Mouse (Mus musculus) left cerebral cortex, adult 2 months (tissue): ENCODE data around the gene Cog4. TPM values are rescaled to one million over a fixed set of nuclear protein-coding genes. Genes with fewer than 3 reads are reported as not detected.
"Not testable (repeated sequence)": the region's sequence is repeated elsewhere in the genome, so short reads cannot be mapped to it uniquely, and the experiment has no call there.

ENCODE experiments used
- DNase-seq, 2 experiments: peaks; one replicate each; pipeline ENCODE4 v3.0.0; 2021 to 2022; ENCODE audit warnings: low spot score in 2 of 2, mixed read lengths in 1 of 2; ENCODE audit errors: extremely low spot score in 1 of 2
- H3K27ac ChIP-seq: fragments of 200-600 bp; 2 replicates; pipeline ENCODE4 v1.8.1; 2022
- H3K4me3 ChIP-seq: fragments of 200-600 bp; 2 replicates; pipeline ENCODE4 v1.8.1; 2022
- CTCF ChIP-seq: fragments of 200-600 bp; IDR thresholded peaks from 2 replicates; pipeline ENCODE4 v1.8.1; 2022; ENCODE audit warnings: antibody characterized with exemption, mild to moderate bottlenecking, moderate library complexity
- intact Hi-C: fragments of 180-260 bp; cut with DNase I; formaldehyde crosslinking; loops from one replicate; pipeline ENCODE4 v1.15.1; 2025
- total RNA-seq, 2 experiments: library from RNA; stranded (reverse); gene quantifications; 2 replicates each; pipeline ENCODE4 v1.2.3; 2021

Gene Cog4
- total RNA-seq, 2 experiments from 2014 or later = 49.0 to 59.1 TPM

DNA sequence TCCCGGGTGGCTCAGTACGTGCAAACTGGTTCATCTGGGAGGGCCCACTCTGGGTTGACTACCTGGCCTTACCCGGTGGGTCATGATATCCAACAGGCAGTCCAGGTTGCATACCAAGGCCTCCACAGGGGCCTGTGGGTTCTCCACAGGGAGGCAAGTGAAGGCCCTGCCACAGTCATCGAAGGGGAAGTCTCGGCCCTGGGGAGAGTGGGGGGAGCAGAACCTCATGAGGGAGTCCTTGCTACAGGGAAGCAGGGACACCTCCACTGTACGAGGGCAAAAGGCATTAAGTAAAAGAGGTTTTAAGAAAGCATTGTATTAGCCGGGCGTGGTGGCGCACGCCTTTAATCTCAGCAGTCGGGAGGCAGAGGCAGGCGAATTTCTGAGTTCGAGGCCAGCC lies 49.4 kb downstream of the Cog4 start:
- TF ChIP-seq CTCF = no peak
- no peak overlapping the region for H3K4me3 ChIP-seq
- no peak for DNase-seq
- H3K27ac ChIP-seq = no peak overlapping the region
- intact Hi-C loops = no loop called here

DNA sequence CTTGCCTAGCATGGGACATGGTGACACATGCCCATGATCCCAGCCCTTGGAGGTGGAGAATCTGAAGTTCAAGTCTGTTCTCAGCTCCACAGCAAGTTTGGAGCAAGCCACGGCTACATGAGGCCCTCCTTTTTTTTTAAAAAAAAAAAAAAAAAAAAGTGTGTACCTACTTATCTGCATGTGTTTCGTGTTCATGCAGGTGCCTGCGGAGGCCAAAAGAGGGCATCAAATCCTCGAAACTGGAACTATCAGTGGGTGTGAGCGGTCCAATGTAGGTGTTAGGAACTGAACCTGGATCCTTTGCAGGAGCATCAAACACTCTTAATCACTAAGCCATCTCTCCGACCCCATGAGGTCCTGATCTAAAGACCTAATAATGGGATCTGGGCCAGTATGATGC lies 51.1 kb downstream of the Cog4 start:
- Histone ChIP-seq H3K27ac (no peak overlapping the region), H3K4me3 (no peak overlapping the region)
- intact Hi-C loops = no loop called here
- TF ChIP-seq CTCF = no peak
- no peak for DNase-seq

DNA sequence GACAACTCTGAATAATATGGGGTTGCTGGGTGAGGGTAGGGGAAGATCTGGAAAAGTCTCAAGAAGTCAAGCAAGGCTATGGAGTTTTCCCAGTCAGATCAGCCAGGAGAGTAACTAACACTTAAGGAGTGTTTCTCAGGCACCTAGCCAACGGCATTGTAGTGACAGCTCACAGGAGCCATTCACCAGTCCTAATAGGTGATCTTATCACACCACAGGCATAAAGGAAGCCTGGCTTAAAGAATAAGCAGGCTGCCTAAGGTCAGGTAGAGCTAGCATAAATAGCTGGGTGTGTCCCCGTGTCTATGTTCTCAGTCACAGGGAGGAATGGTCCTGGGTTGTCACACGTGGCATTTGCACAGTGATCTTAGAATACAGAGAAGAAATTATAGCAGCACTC lies 54.7 kb downstream of the Cog4 start:
- no peak for TF ChIP-seq CTCF
- intact Hi-C loops = no loop called here
- H3K27ac ChIP-seq = no peak overlapping the region
- no peak overlapping the region for H3K4me3 ChIP-seq
- no peak for DNase-seq

DNA sequence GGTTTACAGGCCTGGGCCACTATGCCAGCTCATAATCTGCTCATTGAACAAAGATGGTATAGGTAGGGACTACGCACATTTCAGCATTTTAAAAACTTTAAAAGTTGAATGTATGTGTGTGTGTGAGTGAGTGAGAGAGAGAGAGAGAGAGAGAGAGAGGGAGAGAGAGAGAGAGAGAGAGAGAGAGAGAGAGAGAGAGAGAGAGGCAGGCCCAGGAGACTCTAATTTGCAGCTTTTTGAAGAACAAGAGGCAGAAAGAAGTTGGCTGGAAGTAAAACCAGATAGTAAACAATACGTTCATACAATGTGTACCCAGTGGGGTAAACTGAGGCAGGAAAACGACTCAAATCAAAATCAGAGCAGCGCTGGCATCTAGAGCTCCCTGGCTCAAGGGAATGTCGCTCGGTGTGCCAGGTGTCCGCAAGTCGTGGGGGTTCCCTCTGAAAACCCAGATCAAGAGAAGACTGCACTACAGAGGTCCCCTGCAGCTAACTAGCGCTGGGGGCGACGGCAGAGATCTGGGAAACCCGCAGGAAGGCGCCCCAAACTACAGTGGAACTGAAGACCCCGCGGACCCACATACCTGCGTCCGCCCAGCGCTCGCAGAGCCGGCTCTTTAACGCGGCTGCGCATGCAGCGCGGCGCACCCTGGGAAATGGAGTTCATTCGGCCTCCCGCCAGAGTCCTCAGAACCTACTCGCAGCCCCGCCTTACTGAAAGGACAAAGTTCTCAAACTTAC lies 55.6 kb downstream of the Cog4 start, which contains the start of gene Fuk:
Gene Fuk, minus strand, starts transcription at position 650 of the 740 bp plus-strand sequence.
- peak; percentile 82 to 83 for DNase-seq

DNA sequence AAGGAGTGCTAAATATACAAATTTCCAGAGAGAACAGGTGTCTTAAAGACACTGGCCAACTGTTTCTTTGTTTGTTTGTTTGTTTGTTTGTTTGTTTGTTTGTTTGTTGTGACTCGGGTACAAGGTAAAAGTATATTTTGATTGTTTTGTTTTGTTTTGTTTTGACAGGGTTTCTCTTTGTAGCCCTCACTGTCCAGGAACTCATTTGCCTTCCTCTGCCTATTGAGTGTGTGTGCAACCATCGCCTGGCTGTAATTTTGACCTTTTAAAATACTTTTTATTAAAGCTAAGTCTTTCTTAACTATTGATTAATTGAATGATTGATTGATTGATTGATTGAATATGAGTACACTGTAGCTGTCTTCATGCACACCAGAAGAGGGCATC lies 56.2 kb downstream of the Cog4 start:
- DNase-seq = no peak
- TF ChIP-seq CTCF = no peak
- intact Hi-C loops = no loop called here
- no peak overlapping the region for H3K27ac ChIP-seq
- peak overlapping the region; percentile 74 for H3K4me3 ChIP-seq

More for the DNA sequence above, 55.6 kb downstream of the Cog4 start, which contains the start of gene Fuk:
- H3K4me3 ChIP-seq = peak within 1 kb of the TSS; percentile 74
- intact Hi-C loops = no loop called here
- TF ChIP-seq CTCF = no peak
- peak within 1 kb of the TSS; percentile 64 for H3K27ac ChIP-seq

DNA sequence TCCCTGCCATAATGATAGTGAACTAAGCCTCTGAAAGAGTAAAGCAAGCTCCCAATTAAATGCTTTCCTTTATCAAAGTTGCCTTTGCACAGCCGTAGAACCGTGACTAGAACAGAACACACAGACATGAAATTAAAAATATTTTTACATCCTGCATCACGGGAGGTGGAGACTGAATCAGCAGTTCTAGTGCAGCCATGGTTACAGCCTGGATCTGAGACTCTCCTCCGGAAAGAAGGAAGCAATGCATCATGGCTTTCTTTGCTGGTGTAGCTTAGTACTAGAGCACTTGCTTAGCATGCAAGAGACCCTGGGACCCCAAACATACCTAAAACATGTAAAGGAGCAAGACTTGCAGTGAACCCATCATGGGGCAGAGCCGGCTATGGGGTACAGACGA lies 59.0 kb downstream of the Cog4 start:
- H3K27ac ChIP-seq = peak overlapping the region; percentile 30; the same call in 1 of the 2 replicates
- intact Hi-C loops = no loop called here

DNA sequence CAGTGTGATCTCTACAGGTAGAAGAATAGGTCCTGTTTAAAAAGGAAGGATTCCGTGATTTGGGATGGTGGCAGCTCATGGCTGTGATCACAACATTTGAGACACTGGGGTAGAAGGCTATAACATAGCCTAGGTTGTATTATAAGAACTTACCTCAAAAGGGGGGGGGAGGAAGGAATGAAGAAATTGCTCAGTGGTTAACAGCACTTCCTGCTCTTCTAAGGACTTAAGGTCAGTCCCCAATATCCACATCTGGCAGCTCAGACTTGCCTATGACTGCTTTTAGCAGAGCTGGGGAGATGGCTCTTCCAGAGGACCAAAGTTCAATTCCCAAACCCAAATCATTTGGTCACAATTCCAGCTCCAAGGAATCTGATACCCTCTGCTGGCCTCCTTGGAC lies 60.3 kb downstream of the Cog4 start:
- Histone ChIP-seq H3K4me3 (no peak overlapping the region), H3K27ac (no peak overlapping the region)
- no peak for DNase-seq
- intact Hi-C loops = no loop called here
- TF ChIP-seq CTCF = no peak

More for the DNA sequence above, 59.0 kb downstream of the Cog4 start:
- TF ChIP-seq CTCF = no peak
- DNase-seq = no peak
- H3K4me3 ChIP-seq = no peak overlapping the region

DNA sequence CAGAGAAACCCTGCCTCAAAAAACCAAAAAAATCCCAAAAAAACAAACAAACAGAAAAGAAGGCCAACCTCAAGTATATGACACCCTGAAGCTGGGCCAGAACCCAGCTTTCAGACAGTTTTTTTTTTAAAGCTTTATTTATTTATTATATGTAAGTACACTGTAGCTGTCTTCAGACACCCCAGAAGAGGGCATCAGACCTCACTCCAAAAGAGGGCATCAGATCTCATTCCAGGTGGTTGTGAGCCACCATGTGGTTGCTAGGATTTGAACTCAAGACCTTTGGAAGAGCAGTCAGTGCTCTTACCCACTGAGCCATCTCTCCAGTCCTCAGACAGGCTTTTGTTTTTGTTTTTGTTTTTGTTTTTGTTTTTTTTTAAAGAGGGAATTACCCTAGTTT lies 63.5 kb downstream of the Cog4 start:
- TF ChIP-seq CTCF = peak; percentile 27
- not testable (repeated sequence) for DNase-seq
- intact Hi-C loops = loop anchor here (5.0 kb wide), 1 partner anchor 62 kb away; no protein-coding TSS in a partner anchor

DNA sequence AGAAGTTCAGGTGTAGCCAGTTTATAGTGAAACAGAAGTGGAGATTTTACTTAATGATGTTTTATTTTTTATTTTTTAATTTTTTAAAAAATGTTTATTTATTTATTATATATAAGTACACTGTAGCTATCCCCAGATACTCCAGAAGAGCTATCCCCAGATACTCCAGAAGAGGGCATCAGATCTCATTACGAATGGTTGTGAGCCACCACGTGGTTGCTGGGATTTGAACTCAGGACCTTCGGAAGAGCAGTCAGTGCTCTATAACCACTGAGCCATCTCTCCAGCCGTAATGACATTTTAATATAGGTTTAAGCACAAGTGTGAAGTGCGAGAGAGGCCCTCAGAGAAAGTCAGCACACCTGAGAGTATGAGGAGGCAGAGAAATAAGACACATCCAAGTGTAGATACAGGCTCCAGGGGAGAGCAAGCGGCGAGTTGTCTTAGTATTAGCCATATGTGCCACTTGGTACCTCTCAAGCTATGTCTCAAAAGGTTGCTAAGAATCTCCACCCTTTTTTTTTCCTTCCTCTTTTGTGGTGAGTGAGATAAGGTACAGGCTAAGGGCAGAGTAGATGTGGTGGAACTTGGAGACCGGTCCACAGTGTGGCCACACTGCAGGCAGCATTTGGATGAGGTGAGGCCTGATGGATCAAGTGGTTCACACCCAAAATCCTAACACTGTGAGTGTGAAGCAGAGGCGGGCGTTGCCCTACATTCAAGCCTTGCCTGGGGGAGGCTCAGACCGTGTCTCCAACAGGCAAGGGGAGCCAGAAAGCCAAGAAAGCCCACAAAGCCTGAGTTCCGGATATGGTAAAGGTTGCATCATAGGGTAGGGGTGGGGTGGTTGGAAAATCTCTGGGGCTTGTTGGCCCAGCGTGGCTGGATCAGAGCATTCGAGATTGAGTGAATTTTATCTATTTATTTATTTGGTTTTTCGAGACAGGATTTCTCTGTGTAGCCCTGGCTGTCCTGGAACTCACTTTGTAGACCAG lies 65.5 kb downstream of the Cog4 start:
- TF ChIP-seq CTCF = peak; percentile 25
- no peak for DNase-seq
- Histone ChIP-seq H3K4me3 (no peak overlapping the region), H3K27ac (no peak overlapping the region)
- intact Hi-C loops = loop anchor here (5.0 kb wide), 1 partner anchor 60 kb away; no protein-coding TSS in a partner anchor

More for the DNA sequence above, 63.5 kb downstream of the Cog4 start:
- not testable (repeated sequence) for H3K27ac ChIP-seq, H3K4me3 ChIP-seq

DNA sequence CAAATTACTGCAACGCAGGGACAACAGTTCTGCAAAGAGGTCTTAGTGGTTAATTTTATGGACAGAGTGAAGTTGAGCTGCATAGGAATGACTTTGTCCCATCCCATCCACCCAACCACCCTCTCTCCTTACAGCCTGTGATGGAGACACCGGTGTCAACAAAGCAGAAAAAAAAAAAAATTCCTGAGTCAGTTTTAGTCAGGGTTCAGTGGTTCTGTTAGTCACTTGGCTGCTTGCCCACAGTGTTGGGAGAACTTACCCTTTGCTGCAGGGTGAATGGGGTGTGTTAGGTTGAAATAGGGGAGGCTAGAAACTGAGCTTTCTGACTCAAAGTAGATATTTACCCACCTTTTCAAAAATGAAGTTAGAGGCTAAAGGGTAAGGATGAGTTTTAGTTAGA lies 71.0 kb downstream of the Cog4 start:
- intact Hi-C loops = no loop called here
- Histone ChIP-seq H3K4me3 (no peak overlapping the region), H3K27ac (no peak overlapping the region)
- TF ChIP-seq CTCF = no peak
- no peak for DNase-seq

DNA sequence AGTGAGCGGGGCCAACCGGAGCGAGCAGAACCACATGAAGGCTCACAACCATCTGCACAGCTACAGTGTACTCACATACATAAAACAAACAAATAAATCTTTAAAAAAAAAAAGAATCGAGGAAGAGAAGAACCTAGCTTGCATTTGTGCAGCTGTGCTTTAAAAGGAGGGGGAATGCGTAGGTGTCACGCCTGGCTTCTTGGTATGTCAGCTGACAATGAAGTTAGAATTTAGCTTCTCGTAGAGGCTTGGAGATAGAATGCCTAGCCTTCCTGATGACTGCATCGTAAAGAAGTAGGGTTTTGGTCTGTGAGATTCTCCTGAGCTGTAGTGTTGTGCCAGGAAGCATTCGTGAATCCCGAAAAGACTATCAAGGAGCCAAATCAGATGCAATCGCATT lies 71.6 kb downstream of the Cog4 start:
- TF ChIP-seq CTCF = no peak

DNA sequence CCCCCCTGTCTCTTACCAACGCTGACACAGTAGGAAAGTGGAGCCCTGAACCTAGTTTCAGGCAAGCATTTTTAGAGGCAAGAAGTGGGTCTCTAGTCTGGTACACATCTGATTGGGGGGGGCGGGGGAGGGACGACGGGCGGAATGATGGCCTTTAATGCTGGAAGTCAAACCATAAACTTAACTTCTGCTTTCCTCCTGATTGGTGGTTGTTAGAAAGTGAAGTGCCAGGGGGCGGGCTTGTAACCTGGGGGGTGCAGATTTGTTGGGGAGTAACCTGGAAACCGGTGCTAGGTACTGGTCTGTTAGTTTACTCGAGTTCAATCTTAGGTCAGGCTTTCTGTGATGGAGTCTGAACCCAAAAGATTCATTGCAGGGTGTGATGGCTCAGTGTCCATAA lies 72.1 kb downstream of the Cog4 start:
- H3K4me3 ChIP-seq = no peak overlapping the region
- intact Hi-C loops = no loop called here
- DNase-seq = no peak
- peak overlapping the region; percentile 97 for H3K27ac ChIP-seq
- TF ChIP-seq CTCF = no peak

More for the DNA sequence above, 71.6 kb downstream of the Cog4 start:
- no peak for DNase-seq
- Histone ChIP-seq H3K4me3 (no peak overlapping the region), H3K27ac (peak overlapping the region; percentile 15; the same call in 1 of the 2 replicates)
- intact Hi-C loops = no loop called here
